Mouse (Mus musculus) thymus, postnatal 10 days (tissue): ENCODE data around the gene Olfr1419.
"Not testable (repeated sequence)": the region's sequence is repeated elsewhere in the genome, so short reads cannot be mapped to it uniquely, and the experiment has no call there.

ENCODE experiments used
- DNase-seq, 2 experiments: peaks; one replicate each; pipeline ENCODE4 v3.0.0; 2021; ENCODE audit warnings: low spot score in 2 of 2

The Olfr1419 gene

DNA sequence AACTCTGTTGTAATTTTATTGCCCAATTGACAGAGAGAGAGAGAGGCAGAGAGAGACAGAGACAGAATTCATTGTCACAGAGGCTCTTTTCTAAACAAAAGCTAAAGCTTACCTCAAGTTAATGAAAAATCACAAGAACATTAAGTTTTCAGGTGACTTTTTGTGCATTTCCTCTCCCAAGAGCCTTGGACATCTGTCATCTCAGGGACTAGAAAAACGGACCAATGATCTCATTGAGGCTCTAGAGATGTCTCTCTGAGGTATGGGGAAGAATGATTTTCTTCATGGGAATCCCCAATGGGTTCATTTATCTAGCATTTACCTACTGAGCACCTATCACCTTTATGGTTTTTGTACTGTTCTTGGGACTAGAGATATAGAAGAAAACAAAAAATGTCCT is at the start of gene Olfr1419:
Olfr1419 (minus strand) TSS at position 101 of the 400 bp plus-strand sequence.
- DNase-seq, result no peak

DNA sequence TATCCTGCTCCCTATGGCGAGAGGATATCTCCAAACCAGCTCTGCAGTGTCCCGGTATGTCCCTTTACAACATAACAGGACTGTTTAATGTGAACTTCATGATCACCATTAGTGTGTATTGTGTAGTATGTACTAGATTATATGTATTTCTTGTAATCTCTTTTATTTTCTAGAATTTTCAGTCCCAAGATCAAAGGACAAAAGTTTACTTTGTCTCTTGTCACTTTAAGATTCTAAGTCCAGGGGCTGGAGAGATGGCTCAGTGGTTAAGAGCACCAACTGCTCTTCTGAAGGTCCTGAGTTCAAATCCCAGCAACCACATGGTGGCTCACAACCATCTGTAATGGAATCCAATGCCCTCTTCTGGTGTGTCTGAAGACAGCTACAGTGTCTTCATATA is 47.6 kb upstream of the Olfr1419 start:
- DNase-seq, result not testable (repeated sequence)

DNA sequence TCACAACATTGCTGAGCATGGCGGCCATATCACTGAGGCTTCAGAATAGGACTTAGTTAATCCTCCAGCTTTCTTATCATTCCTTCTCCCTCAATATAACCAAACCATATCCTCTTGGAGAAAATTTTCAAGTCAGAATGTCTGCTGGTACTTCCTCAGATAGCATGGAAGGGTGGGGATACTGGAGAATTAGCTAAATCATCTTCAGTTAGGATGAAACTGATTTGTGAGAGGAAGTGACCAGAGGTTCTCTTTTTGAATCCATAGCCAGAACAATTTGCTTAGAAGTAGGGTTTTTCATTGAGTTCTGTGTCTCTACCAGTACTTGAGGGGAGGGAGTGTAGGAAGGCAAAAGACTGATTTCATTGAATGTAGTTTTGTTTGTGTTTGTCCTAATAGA is 47.2 kb upstream of the Olfr1419 start:
- no peak for DNase-seq

GRCm38 (mm10) chr19:11915804-11916203 is 40.9 kb upstream of the Olfr1419 start:
- DNase-seq, result no peak

- peak; percentile 41 to 57 for DNase-seq
These were observed 37.7 kb upstream of the Olfr1419 start for GRCm38 (mm10) chr19:11912533-11913121.

DNA sequence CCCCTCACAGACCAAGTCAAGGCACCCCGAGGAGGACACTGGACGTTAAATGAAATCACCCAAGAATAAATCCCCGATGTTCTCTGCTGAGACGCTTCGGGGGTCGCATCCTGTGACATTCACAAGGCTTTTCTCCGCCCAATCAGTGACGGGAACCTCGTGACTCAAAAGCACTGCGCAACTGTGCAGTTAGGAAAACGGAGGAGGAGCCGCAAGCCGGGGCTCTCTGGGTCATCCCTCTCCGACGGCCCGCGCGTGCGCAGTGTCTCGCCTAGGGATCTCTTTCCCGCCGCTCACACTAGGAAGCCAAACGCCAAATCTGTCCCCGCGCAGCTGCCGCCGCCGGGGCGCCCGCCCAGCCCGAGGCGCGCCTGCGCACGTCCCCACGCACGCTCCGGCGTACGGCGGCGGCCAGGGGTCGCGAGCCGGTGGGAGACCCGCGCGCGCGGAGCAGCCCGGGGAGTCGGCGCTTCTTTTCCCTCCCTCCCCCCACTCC is 37.2 kb upstream of the Olfr1419 start, which contains the start of gene Patl1:
Patl1 (plus strand) TSS at position 363 of the 496 bp plus-strand sequence.
- peak; percentile 98 for DNase-seq

DNA sequence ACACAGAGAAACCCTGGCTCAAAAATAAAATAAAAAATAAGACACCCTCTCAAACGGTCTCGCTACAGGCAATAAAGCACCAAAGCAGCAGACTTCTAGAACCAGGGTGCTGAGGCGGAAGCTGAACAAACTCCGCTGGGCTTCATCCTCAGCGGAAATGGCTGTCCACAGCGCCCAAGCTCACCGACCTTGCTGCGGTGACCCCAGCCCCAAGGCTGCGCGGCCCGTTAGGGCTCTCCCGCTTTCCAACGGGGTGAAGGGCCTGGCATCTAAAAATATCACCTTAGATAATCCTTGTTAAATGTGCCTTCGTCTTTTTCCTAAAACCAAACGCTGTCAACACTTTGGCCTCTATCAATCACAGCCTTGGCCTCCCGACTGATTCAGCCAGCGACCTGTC is 36.7 kb upstream of the Olfr1419 start:
- DNase-seq, result peak in 1 of 2 experiments; percentile 10

GRCm38 (mm10) chr19:11911021-11911420 is 36.1 kb upstream of the Olfr1419 start:
- no peak for DNase-seq

DNA sequence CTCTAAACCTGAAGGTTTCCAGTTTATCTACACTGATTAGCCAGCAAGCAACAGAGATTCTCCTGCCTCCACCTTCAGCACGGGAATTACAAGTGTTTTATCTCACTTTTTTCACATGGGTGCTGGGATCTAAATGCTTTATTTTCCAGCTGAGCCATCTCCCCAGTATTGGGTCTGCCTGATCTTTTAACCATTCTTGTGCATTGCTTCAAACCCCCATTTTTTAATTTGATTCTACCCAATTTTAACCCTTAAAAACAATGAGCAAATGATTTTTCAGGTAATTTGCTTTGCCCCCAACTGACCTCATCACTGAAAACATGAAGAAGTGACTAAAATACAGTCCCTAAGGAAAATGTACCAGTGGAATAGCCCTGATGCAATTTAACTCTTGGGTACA is 11.4 kb upstream of the Olfr1419 start, which contains the start of gene Olfr1420:
Olfr1420 (plus strand) TSS at position 301 of the 400 bp plus-strand sequence.
- DNase-seq, result no peak

- DNase-seq, result not testable (repeated sequence)
These were observed 3.5 kb upstream of the Olfr1419 start for GRCm38 (mm10) chr19:11878404-11878803.

DNA sequence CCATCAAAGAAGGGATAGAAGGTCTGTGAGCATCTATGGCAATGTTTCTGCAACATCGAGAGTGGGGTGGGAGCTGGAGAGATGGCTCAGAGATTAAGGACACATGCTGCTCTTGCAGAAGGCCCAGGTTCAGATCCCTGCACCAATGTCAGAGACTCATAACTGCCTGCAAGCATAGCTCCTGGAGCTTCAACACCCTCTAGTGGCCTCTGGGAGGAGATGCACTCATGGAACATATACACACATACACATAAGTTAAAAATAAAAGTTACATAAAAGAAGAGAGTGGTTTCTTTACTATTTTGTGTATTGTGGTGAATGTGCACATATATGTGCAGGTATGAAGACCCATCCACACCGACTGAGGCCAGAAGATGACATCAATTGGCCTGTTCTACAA is 7.1 kb downstream of the Olfr1419 start:
- no peak for DNase-seq

DNA sequence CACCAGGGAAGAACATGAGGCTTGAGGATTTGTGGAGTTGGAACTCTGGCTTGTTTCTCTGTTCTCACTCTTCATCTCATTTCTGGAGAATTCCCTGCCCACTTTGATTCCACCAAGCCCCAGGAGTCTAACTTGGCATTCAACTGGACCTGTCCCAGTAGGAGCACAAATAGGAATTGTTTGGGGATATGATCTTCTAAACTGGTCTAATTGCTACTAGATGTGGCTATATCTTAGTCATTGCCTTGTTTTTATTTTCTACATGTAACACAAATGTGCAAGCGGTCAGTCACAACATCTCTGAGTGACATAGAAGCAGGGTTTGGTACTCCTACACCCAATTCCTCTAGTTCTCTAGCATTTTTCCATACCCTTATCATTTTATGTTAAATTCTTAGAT is 13.9 kb downstream of the Olfr1419 start, which contains the start of gene Olfr1418:
Olfr1418 (minus strand) TSS at position 101 of the 400 bp plus-strand sequence.
- DNase-seq, result no peak

GRCm38 (mm10) chr19:11856506-11856905 is 18.4 kb downstream of the Olfr1419 start:
- DNase-seq, result no peak

GRCm38 (mm10) chr19:11854821-11855220 is 20.1 kb downstream of the Olfr1419 start:
- no peak for DNase-seq

DNA sequence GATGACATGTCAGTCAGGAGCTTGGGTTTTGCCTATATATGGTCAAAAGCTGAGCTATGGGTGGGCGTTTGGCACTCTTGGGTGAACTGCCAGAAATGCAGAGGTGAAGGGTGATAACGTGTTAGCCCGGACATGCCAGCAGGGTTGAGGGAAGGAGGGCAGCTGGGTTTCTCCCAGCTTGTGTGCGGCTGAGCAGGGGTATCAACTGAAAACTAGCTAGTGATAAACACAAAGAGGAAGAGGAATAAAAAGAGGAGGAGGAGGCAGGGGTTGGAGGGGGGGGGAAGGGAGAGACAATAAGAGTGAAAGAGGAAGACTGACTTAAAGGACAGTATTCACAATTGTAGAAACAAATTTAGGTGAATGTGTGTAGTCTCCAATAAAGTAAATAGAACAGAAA is 22.3 kb downstream of the Olfr1419 start:
- no peak for DNase-seq

DNA sequence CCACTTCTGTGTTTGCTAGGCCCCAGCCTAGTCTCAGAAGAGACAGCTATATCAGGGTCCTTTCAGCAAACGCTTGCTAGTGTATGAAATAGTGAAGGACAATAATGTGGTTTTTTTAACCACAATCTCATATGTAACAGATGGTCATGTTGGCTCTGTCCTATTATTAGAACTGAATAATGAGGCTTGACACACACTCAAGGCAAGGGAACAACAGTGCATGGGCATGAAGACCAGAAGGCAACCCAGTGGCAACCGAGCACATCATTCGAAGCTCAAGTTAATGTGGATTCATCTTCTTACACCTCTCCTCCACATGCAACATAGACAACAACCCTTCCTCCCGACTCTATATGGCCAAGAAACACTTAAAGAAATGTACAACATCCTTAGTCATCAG is 28.6 kb downstream of the Olfr1419 start:
- DNase-seq, result no peak

- no peak for DNase-seq
These were observed 35.8 kb downstream of the Olfr1419 start, which contains the start of gene Olfr1417 for GRCm38 (mm10) chr19:11839119-11839518. Olfr1417 (minus strand) TSS chr19:11839219.

DNA sequence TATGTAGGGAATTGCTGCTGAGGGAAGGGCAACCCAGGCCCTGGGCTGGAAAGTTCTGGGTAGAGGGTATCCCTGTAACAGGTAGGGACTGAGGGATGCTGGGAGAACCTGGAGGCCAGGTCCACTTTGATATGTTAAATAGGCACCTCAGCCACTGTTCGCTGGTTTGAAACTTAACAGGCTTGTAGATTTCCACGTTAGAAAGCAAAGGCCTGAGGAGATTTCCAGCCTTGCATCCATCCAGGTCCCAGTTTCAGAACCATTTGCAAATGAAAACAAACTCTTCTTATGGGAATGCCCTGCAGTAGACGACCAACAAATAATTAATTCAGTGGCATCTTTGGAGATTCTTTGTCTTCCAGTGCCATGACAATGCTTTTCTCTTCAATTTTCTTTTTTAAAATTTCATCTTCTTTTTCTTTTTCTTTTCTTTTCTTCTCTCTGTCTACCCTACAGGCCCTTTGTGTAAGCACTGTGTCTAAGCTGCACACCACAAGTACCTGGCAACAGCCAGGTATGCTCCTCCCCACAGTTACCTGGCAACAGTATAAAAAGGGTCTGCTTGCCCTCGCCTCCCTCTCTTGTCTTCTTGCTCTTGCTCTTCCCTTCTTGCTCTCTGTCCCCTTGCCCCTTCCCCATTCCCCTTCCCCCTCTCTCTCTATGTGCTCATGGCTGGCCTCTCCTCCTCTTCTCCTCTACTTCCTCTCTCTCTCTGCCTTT is 51.4 kb downstream of the Olfr1419 start:
- no peak for DNase-seq

DNA sequence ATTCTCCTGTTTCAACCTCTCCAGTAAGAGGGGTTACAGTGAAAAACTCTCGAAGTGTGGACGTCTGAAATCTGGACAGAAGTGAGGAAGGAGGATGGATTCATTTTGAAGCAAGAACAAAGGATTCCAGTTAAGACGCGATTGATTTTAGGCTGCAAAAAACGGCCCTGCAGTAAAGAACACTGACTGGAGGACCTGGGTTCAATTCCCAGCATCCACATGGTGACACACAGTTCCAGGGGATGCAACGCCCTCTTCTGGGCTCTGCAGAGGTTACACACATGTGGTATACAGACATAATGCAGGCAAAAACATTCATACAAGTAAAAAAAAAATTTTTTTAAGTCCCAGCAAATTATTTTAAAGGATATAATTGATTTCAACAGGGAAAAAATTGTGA is 54.7 kb downstream of the Olfr1419 start:
- DNase-seq, result no peak

DNA sequence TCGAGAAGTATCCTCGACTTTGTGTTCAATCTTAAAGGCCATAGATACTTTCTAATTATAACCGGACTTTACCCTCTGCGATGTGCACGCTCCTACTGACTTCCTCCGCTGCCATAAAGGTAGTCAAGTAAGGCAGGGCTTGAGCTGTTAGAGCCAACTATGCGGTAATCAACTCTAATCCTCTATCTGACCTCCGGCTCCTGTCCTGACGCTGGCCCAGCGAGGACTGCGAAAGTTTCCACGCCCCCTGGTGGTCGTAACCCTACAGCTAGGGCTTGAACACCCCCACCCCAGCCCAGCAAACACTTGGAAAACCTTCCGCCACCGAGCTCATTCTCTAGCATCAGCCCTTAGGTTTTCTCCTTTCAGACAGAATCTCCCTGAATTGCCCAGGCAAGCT is 55.1 kb downstream of the Olfr1419 start:
- peak; percentile 17 to 73 for DNase-seq

GRCm38 (mm10) chr19:11819143-11819700 is 55.7 kb downstream of the Olfr1419 start, which contains the start of gene Stx3:
Stx3 (minus strand) TSS chr19:11819403.
- DNase-seq, result no peak
